Mouse (Mus musculus) liver, postnatal 0 days (tissue): ENCODE data around the gene 1700092M07Rik. TPM values are rescaled to one million over a fixed set of nuclear protein-coding genes. Genes with fewer than 3 reads are reported as not detected.

Source experiments
- ATAC-seq: fragments of 200-750 bp; cut with Nextera tagmentation; 2 replicates; pipeline ENCODE4 v1.8.0; 2017; ENCODE audit warnings: mild to moderate bottlenecking, moderate library complexity
- DNase-seq: peaks from one replicate; pipeline ENCODE4 v3.0.0-alpha.2; 2016
- H3K27ac ChIP-seq: fragments of 300-500 bp; sonication (generic); 2 replicates; pipeline ENCODE4 v1.5.1; 2014; ENCODE audit warnings: antibody characterized with exemption, moderate library complexity, mild to moderate bottlenecking, low read depth
- H3K27me3 ChIP-seq: fragments of 300-500 bp; sonication (generic); 2 replicates; pipeline ENCODE4 v1.6.1; 2014; ENCODE audit warnings: low read length, control low read depth, mixed read lengths; ENCODE audit not compliant: insufficient read depth
- H3K36me3 ChIP-seq: fragments of 300-500 bp; sonication (generic); replicated peaks from 2 replicates; pipeline ENCODE4 v1.6.1; 2014; ENCODE audit warnings: mild to moderate bottlenecking, control low read depth, low read length, moderate library complexity, mixed read lengths; ENCODE audit not compliant: insufficient read depth
- H3K4me1 ChIP-seq: fragments of 300-500 bp; sonication (generic); 2 replicates; pipeline ENCODE4 v1.6.1; 2014; ENCODE audit warnings: antibody characterized with exemption, mild to moderate bottlenecking, control low read depth; ENCODE audit not compliant: insufficient read depth
- H3K4me2 ChIP-seq: fragments of 300-500 bp; sonication (generic); 2 replicates; pipeline ENCODE4 v1.6.1; 2014; ENCODE audit warnings: low read depth, mild to moderate bottlenecking, low read length, moderate library complexity, mixed read lengths
- H3K4me3 ChIP-seq: fragments of 300-500 bp; sonication (generic); 2 replicates; pipeline ENCODE4 v1.5.1; 2014; ENCODE audit warnings: low read depth, low read length
- H3K9ac ChIP-seq: fragments of 300-500 bp; sonication (generic); replicated peaks from 2 replicates; pipeline ENCODE4 v1.6.1; 2014; ENCODE audit warnings: mild to moderate bottlenecking, moderate library complexity
- H3K9me3 ChIP-seq: fragments of 300-500 bp; sonication (generic); 2 replicates; pipeline ENCODE4 v1.6.1; 2016; ENCODE audit warnings: mild to moderate bottlenecking, control low read depth, low read length, mixed read lengths
- CTCF ChIP-seq: sonication (generic); IDR thresholded peaks from 2 replicates; pipeline ENCODE4 v1.5.1; 2016; ENCODE audit warnings: antibody characterized with exemption, low read depth
- EP300 ChIP-seq: IDR thresholded peaks from 2 replicates; pipeline ENCODE4 v1.6.1; 2016; ENCODE audit warnings: antibody characterized with exemption, low read depth, mild to moderate bottlenecking
- WGBS: fragments of 180-500 bp; shearing (Covaris S2); extraction: QIAGEN DNeasy Blood & Tissue Kit; methylation state at CpG from one replicate; pipeline ENCODE4 v1.1.7; 2014; ENCODE audit not compliant: insufficient replicate concordance; 5-methylcytosine and 5-hydroxymethylcytosine counted together
- polyA plus RNA-seq: library from polyadenylated mRNA; unstranded; fragments of >200 nt; fragmentation: Nextera tagmentation; extraction: Ambion mirVana; gene quantifications from 2 replicates; pipeline ENCODE4 v1.2.1, GENCODE M21; 2015

1700092M07Rik gene
- polyA plus RNA-seq, 1 experiment from 2014 or later = 0.43 TPM

DNA sequence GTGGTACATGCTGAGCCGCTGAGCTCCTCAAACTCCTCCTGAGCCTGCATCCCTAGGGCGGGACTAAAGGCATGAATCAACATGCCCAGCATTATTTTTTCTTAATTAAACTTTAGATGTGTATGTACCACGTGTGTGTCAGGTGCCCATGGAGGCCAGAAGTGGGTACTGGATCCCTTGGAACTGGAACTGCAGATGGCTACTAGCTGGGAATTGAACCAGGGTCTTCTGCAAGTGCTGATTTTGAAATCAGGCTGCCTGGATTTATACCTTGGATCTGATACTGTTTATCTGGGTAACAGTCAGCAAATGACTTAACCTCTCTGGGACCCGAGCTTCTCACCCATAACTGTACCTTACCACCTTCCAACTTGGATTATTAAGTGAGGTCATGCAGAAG, 18.5 kb upstream of the 1700092M07Rik start:
- Histone ChIP-seq H3K9me3 (no peaks in the 10 kb centered on the region), H3K9ac (peak overlapping the region; percentile 68), H3K27me3 (no peaks in the 10 kb centered on the region), H3K27ac (peak overlapping the region; percentile 97), H3K4me2 (peak overlapping the region; percentile 78), H3K4me3 (peak overlapping the region; percentile 74), H3K36me3 (peaks cover 27% of the 10 kb centered on the region), H3K4me1 (peaks cover 25% of the 10 kb centered on the region)
- 48% methylated on average over 4 of the region's 4 CpGs for WGBS
- TF ChIP-seq CTCF = no peak
- TF ChIP-seq EP300 = no peak
- ATAC-seq = no peak
- DNase-seq = no peak

DNA sequence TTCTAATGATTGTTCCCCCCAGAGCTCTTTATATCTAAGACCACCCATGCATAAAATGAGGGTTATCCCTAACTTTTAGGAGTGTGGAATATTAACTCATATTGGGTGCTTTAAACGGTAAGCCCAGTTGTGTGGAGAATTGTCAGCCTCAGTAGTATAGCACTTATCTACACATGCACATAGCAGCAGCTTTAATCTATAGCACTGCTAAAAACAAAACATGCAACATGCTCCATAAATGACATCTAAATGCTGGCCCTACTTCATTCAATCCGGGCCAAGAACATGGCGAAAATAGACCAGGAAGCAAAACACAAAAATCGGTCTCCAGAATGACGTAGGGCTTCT, 18.0 kb upstream of the 1700092M07Rik start:
- peak overlapping the region; percentile 78 for H3K4me2 ChIP-seq
- H3K9me3 ChIP-seq = no peaks in the 10 kb centered on the region
- peaks cover 22% of the 10 kb centered on the region for H3K4me1 ChIP-seq
- no peak for ATAC-seq
- WGBS = 2% methylated on average over 5 of the region's 5 CpGs
- peak overlapping the region; percentile 97 for H3K27ac ChIP-seq
- peak overlapping the region; percentile 68 for H3K9ac ChIP-seq
- peaks cover 27% of the 10 kb centered on the region for H3K36me3 ChIP-seq
- no peak for DNase-seq
- no peak for TF ChIP-seq EP300
- no peak for TF ChIP-seq CTCF
- peak overlapping the region; percentile 74 for H3K4me3 ChIP-seq
- no peaks in the 10 kb centered on the region for H3K27me3 ChIP-seq

DNA sequence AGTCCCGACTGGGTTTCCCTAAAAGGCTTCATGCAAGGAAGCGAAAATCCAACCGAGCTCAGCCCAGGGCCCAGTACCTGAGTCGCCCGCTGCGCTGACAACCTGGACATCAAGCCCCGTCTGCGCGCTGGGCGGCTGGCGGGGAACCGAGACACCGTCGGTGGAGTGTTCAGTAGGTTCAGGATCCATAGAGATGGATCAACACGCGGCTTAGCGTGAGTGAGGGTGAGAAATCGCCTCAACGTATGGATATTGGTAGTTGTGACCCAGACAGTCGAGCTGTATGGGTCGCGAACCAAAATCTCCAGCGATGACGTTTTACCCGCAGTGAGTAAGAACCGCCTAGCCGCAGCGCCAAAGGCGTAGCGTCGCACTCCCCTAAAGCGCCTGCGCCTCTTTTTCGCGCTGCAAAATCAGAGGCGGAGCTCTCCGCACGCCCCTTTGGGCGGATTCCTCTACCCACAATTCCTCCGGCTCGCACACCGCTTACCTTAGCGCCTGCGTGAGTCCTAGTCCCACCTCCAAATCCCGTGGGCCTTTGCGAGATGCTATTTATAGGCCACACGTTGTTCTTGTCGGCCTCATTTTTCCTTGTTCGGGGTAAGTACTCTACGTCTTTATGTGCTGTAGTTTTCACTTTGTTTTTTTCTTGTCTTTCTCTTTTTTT, 17.5 kb upstream of the 1700092M07Rik start, which contains the start of gene Slc3a2:
Gene Slc3a2 (minus strand): TSS at position 463 of the 667 bp plus-strand sequence.
- peak within 1 kb of the TSS; percentile 72 for H3K9ac ChIP-seq
- peaks cover 22% of the 10 kb centered on the region for H3K4me1 ChIP-seq
- no peak for TF ChIP-seq CTCF
- TF ChIP-seq EP300 = peak; percentile 64; the same call in 1 of the 2 replicates
- H3K36me3 ChIP-seq = peaks cover 27% of the 10 kb centered on the region
- peak; percentile 97 for ATAC-seq
- peak within 1 kb of the TSS; percentile 78 for H3K4me2 ChIP-seq
- no peaks in the 10 kb centered on the region for H3K27me3 ChIP-seq
- no peaks in the 10 kb centered on the region for H3K9me3 ChIP-seq
- peak; percentile 96 for DNase-seq
- peak within 1 kb of the TSS; percentile 97 for H3K27ac ChIP-seq
- H3K4me3 ChIP-seq = peak within 1 kb of the TSS; percentile 74
- WGBS = under 1% methylated on average over 50 of the region's 50 CpGs

DNA sequence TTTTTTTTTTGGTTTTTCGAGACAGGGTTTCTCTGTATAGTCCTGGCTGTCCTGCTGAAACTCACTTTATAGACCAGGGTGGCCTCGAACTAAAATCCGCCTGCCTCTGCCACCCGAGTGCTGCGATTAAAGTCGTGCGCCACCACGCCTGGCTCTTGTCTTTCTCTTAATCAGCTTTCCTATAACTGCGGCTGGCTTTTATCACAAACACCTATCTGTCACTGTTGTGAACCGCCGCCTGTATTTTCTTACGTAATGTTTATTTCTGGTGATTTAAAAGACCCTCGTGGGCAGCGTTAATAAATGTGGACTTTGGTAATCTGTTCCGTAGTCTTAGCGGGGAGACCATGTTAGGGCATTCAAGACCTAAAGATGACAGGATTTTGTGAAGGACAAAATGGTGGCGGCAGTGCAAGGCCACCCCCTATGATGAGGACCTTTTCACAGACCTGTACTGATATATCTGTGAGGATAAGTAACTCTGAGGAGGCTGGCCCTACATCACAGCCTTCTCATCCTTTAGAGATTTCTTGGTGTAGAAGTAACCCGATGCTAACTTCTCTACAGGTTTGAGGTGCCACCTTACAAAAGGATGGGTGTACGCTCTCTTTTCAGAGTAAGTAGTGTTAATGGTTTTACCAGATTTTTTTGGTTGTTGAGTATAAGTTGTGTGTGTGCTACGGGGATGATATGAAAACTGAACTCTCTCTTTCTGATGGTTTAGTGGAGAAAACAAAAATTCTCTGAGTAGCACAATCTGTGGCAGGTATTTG, 16.8 kb upstream of the 1700092M07Rik start:
- peaks cover 22% of the 10 kb centered on the region for H3K4me1 ChIP-seq
- peak overlapping the region; percentile 72 for H3K9ac ChIP-seq
- H3K27ac ChIP-seq = peak overlapping the region; percentile 84
- peak overlapping the region; percentile 74 for H3K4me3 ChIP-seq
- WGBS = under 1% methylated on average over 20 of the region's 20 CpGs
- DNase-seq (no peak), ATAC-seq (no peak)
- H3K4me2 ChIP-seq = peak overlapping the region; percentile 75
- no peak; the same call in none of the 2 replicates for TF ChIP-seq EP300
- no peak for TF ChIP-seq CTCF
- peaks cover 27% of the 10 kb centered on the region for H3K36me3 ChIP-seq
- H3K27me3 ChIP-seq = no peaks in the 10 kb centered on the region
- no peaks in the 10 kb centered on the region for H3K9me3 ChIP-seq

DNA sequence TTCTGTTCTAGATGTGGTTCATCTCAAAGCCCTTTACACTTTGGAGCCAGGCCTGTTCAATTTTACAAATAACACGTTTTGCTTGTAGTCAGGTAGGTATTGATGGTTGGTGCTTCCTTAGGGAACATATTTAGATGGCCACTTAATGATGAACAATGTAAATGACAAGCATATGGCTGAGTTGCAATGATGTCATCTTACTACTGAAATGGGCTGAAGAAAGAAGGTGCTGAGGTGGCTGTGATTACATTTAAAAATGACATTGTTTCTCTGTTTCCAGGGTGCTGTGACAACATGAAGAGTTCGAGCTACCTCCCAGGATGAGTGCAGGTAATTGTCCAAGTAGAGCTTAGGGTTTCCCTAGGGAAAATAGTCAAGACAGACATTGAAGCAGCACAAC, 16.1 kb upstream of the 1700092M07Rik start:
- Histone ChIP-seq H3K27me3 (no peaks in the 10 kb centered on the region), H3K9ac (peak overlapping the region; percentile 72), H3K4me1 (peaks cover 22% of the 10 kb centered on the region), H3K9me3 (no peaks in the 10 kb centered on the region), H3K27ac (peak overlapping the region; percentile 84), H3K4me2 (peak overlapping the region; percentile 75), H3K36me3 (peaks cover 27% of the 10 kb centered on the region), H3K4me3 (peak overlapping the region; percentile 74)
- ATAC-seq = no peak
- TF ChIP-seq CTCF = no peak
- no peak for TF ChIP-seq EP300
- WGBS = 3% methylated on average over 2 of the region's 2 CpGs
- no peak for DNase-seq

DNA sequence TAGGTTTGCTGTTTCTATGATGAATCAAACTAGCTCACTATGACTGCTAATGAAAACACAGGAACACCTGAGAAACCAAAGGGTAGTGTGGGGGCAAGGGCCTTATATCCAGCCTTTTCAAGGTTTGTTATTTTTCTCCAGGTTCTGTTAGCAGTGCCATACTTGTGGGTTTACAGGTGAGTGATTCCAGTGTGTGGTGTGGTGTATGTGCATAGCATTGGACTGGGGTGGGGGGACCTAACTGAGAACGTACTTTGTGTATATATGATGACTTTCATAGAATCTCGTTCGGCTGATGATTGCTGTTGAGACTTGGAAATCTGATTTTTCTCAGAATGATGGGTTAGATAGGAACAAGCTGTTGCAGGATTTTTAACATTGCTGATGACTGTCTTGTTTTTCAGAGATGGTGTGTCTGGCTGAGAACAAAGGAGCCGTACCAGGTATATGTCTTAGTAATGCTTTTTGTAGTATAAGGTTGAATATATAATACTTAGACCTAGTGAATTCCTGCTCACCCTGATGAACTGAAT, 15.4 kb upstream of the 1700092M07Rik start:
- peak overlapping the region; percentile 74 for H3K4me3 ChIP-seq
- no peaks in the 10 kb centered on the region for H3K9me3 ChIP-seq
- peak overlapping the region; percentile 75 for H3K4me2 ChIP-seq
- DNase-seq (no peak), ATAC-seq (no peak)
- H3K9ac ChIP-seq = peak overlapping the region; percentile 72
- peaks cover 27% of the 10 kb centered on the region for H3K36me3 ChIP-seq
- H3K27me3 ChIP-seq = no peaks in the 10 kb centered on the region
- TF ChIP-seq CTCF = no peak
- TF ChIP-seq EP300 = no peak
- H3K4me1 ChIP-seq = peaks cover 22% of the 10 kb centered on the region
- 42% methylated on average over 4 of the region's 4 CpGs for WGBS
- no peak overlapping the region for H3K27ac ChIP-seq
